Mouse (Mus musculus): ENCODE results near the gene Micu1.

DNA sequence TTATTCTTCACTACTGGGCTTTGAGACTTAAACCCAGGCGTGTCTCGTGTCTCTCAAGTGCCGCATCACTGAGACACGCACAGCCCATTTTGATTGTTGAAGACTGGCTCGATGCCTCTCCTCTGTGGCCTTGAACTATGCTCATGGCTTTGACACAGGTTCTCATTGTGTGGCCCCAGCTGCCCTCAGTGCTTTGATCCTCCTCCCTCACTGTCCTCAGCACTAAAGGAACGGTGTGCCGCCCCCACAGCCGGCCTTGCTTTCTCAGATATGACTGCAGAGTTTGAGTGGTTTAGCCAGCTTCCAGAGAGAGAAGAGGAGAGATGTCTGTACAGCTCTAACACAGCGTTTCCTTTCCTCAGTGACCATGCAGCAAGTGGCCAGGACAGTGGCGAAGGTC, 158.9 kb downstream of the Micu1 start:
- TF ChIP-seq CTCF (IDR thresholded peaks at IDR 0.05; ENCODE audit: borderline replicate concordance, control insufficient read depth, extremely low read depth, insufficient read depth, low read length, poor library complexity) (no peak), POLR2A (IDR thresholded peaks at IDR 0.05; ENCODE audit: control insufficient read depth, extremely low read depth, insufficient read depth, low read length, poor library complexity) (no peak)

Measured in thymus, adult 2 months (tissue).